Mouse (Mus musculus) adrenal gland, postnatal 4 days (tissue): ENCODE data around the gene Ubl3. TPM values are rescaled to one million over a fixed set of nuclear protein-coding genes. Genes with fewer than 3 reads are reported as not detected.

Experiments used
- DNase-seq, 2 experiments: peaks; one replicate each; pipeline ENCODE4 v3.0.0; 2021 to 2022; ENCODE audit warnings: low spot score in 2 of 2, mixed read lengths in 2 of 2
- total RNA-seq, 2 experiments: library from RNA; stranded (reverse); gene quantifications; 2 replicates each; pipeline ENCODE4 v1.2.3; 2021

Ubl3 gene
- total RNA-seq, 2 experiments from 2014 or later = 130 to 131 TPM

- no peak for DNase-seq
These were observed 11.5 kb upstream of the Ubl3 start for GRCm38 (mm10) chr5:148564073-148564472.

GRCm38 (mm10) chr5:148563281-148563680 lies 10.7 kb upstream of the Ubl3 start:
- DNase-seq = no peak

- DNase-seq = no peak
These were observed 9.6 kb upstream of the Ubl3 start for GRCm38 (mm10) chr5:148562235-148562634.

- no peak for DNase-seq
These were observed 6.8 kb upstream of the Ubl3 start for GRCm38 (mm10) chr5:148559261-148559958.

DNA sequence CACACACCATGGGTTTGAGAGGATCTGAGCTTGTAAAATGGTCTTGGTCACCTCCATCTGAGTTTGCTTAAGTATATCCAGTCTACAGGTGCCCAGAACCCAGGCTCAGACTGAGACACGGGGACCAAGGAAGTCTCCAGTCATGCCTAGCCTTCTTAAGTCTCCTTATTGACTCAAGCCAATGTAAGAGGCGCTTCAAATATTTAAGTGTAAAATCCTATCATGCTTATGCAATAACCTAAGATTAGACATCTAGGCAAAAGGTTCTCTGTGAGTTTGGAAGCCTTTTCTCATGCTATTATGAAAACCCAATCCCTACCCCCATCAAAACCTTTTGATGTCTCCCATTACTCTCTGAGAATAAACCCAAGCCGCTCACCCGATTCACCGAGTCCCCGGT lies 5.9 kb upstream of the Ubl3 start:
- no peak for DNase-seq

DNA sequence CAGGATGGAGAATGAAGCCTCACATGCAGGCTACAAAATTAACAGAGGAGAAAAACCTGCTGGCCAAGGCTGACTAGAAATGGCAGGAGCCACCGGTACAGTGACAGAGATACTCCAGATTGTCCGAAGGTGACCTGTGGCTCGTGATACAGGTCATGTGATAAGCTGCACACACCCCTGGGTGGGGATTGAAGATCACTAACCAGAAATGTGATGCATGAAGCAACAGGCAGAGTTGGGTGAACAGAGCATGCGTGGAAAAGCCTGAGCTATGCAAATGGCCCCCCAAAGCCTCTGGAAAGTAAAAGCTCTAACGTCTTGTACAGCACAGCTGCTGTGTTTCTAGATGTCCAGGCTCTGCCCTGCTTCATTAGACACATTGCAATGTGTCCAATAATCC lies 3.9 kb upstream of the Ubl3 start:
- DNase-seq = no peak

- DNase-seq = no peak
These were observed 2.6 kb upstream of the Ubl3 start for GRCm38 (mm10) chr5:148555156-148555555.

GRCm38 (mm10) chr5:148554701-148555100 lies 2.1 kb upstream of the Ubl3 start:
- no peak for DNase-seq

DNA sequence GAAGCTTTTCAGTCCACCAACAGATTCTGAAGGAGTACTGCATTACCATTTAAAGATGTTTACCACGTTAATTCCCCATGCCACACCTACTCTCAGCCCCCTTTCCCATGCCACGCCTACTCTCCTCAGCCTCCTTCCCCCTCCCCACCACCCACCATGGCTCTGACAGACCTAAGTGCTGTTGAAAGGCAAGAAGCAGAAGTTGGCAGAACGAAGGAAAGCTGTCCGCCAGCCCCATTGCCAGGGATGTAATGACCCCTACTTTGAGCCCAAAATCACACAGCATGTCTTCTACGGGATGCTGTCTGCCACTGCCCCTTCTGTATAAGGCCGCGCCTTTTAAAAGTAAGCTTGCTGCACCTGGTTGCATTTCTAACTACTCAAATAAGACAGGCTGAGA lies 1.7 kb upstream of the Ubl3 start:
- no peak for DNase-seq

DNA sequence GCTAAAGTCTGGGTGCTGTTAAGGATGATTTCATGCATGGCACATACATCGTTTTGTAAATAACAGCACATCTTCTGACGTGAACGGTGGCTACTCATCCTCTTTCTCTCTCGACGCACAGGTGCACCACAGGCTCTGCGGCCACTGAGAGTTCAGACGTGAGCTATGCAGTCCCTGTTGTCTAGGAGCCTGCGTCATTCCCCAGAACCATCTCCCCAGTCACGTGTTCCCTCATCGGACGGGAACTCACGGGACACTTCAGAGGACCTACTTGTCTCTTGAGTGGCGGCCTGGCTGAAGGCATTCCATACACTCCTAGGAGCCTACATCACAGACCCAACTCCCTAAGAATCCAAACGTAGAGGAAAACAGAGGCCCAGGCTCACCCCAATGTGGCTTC lies 1.1 kb upstream of the Ubl3 start:
- DNase-seq = no peak

- no peak for DNase-seq
These were observed 839 bp downstream of the Ubl3 start for GRCm38 (mm10) chr5:148551764-148552136.

- no peak for DNase-seq
These were observed 1.5 kb downstream of the Ubl3 start for GRCm38 (mm10) chr5:148550821-148551763.

- DNase-seq = no peak
These were observed 2.2 kb downstream of the Ubl3 start for GRCm38 (mm10) chr5:148550393-148550792.

DNA sequence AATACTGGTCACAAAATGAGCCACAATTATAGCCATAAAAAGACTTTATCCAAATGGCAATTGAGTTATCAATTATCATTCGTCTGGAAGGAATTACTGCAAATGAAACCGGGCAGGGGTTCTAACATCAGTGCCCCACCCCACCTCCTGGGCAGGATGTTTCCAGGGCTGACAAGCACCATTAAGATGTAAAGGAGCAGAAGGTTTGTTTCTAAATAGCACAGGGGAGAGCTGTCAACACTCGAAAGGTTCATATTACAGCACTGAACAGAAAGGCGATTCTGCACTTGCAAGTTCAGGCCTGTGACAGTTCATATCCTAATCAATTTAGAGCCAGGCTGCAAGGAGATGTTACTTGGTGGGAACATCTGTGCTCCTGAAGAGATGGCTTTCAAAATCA lies 3.3 kb downstream of the Ubl3 start:
- no peak for DNase-seq

DNA sequence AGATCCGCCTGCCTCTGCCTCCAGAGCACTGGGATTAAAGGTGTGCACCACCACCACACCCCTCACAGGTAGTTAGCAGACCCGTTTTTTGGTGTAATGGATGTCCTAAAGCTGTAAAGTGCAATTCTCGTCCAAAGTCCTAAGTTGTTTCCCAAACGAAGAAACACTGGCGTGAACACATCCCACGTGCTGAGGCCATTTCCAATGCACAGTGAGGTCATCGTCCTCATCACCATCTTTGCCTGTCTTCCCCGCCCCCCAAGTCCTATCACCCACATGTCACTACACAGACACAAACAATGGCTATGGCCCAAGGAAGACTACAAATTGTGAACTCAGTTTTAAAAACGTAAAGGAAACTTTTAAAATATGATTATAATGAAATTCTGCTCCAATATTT lies 4.0 kb downstream of the Ubl3 start:
- DNase-seq = no peak

DNA sequence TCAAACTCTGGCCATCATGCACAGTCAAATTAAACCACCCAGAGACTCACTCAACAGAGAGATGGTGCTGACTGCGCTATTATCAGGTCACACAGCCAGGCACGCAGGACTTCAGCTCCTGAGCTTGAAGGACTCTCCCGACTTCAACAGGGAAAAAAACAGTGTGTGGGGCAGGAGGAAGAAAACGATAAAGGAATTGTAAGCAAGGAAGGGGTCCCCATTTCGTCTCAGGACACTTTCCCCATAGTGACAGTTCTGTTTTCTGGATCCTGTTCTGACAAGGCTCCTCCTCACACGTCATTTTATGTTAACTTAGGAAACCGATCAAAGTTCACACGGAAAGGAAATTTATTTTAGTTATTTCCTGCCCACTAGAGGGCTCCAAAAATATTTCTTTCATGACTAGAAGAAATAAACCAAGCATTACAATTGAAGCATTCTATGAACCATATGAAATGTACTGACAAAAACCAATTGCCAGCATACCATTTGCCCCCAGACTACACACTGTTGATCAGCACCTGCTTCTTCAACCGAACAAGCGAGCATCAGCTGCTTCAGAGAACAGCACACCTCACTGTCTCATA lies 4.6 kb downstream of the Ubl3 start:
- DNase-seq = no peak

GRCm38 (mm10) chr5:148546970-148547369 lies 5.6 kb downstream of the Ubl3 start:
- DNase-seq = no peak

- no peak for DNase-seq
These were observed 7.9 kb downstream of the Ubl3 start for GRCm38 (mm10) chr5:148544733-148545132.

DNA sequence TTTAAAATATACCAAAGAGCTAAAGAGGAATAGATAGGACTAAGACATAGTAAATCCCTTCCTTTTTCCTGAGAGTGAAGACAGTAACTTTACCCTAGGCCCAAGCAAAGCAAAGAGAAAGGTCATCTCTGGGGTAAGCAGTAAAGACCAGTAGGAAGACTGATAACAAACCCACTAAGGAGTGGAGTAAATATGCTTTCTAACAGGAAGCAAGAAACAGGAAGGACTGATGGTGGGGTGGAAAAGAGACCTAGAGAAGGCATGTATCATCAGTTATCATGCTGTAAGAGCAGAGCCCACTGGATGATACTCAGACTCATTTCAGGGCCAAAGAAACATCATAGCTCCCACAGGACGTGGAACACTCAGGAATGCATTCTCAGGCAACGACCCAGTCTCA lies 10.4 kb downstream of the Ubl3 start:
- DNase-seq = no peak

DNA sequence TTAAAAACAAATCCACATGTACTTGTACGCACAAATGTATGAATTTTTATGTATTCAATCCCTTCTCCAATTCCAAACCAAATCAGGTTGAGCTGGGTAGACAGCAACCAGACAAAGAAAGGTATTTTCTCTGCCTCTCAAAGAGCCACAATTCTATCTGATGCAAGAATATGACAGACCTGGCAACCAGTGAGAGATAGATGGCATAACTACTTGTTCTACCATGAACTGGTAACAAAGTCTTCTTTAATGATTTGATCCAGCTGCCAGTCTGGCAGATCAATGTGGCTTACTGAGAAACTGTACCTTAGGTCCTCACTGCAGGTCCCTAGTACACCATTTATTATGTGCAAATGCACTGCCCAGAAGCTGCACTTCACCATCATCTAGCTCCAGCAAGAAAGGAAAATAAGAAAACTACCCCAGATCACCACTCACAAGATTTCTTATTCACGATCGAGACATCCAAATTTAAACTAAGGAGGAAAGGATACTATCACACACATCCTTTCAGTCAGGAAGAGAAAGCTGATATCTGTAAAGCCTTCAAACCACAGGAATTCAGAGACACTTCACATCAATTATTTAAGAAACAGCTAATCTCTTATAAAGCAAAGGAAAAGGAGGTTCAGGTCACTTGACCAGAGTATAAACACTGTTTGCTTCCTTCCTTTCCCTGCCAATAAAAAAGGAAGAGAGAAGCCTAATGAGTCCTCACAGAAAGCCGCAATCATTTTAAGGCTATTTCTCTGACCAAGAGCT lies 16.7 kb downstream of the Ubl3 start:
- no peak for DNase-seq

- no peak for DNase-seq
These were observed 17.9 kb downstream of the Ubl3 start for GRCm38 (mm10) chr5:148534644-148535043.
